8 mouse cellular contexts compared by ENCODE assay signal in the genomic region with DNA sequence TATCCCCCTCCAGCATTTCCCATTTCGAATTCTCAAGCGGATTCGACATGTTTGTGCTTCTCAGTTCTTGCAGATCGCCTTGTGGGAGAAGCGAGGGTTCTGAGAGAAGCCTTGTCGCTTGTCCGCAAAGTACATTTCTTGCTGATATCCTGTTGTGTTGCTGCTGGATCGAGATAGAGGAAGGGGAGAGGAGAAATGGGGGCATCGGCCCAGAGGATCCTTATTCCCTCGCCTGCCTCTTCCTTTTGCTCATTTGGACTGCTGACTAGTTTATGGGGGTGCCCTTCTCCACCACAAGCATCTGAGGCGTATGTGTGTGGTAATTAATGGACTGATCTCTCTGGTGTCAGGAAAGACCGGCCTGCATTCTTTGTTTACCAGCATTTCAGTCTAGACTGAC. TPM values are rescaled to one million over a fixed set of nuclear protein-coding genes. Genes with fewer than 3 reads are reported as not detected.
A peak's percentile ranks its signal among the peaks of the same experiment; 100 is the strongest.
DNase-seq lines count a peak whose midpoint lies in the region; ATAC-seq and TF ChIP-seq lines count a peak whose summit lies in the region.
"Not testable (repeated sequence)": the region's sequence is repeated elsewhere in the genome, so short reads cannot be mapped to it uniquely, and the experiment has no call there.

No protein-coding gene starts in this region.

- H3K4me3 ChIP-seq in C2C12 (ENCODE audit: insufficient read depth, poor library complexity, severe bottlenecking): peak overlapping the region; percentile 65
- peak overlapping the region; percentile 63 for H3K4me3 ChIP-seq in forebrain, embryonic 13.5 days
- peak overlapping the region; percentile 83 for H3K4me3 ChIP-seq in heart, embryonic 16.5 days (ENCODE audit: low read length)
- peak overlapping the region; percentile 56 for H3K4me3 ChIP-seq in kidney, adult 2 months (ENCODE audit: insufficient read depth, low read depth, low read length)
- peak overlapping the region; percentile 80 for H3K4me3 ChIP-seq in liver, adult 2 months (ENCODE audit: insufficient read depth, low read depth, low read length)
- peak overlapping the region; percentile 69 for H3K4me3 ChIP-seq in midbrain, embryonic 10.5 days
- peak overlapping the region; percentile 66 for H3K4me3 ChIP-seq in olfactory bulb, adult 2 months (ENCODE audit: insufficient read depth, low read depth, low read length)

- under 1% methylated on average over 12 of the region's 12 CpGs for WGBS in forebrain, embryonic 13.5 days
- 0% methylated on average over 12 of the region's 12 CpGs for WGBS in heart, embryonic 16.5 days
- 2% methylated on average over 12 of the region's 12 CpGs for WGBS in kidney, adult 2 months
- WGBS in liver, adult 2 months: 7% methylated on average over 12 of the region's 12 CpGs
- WGBS in midbrain, embryonic 10.5 days: 4% methylated on average over 12 of the region's 12 CpGs
- 2% methylated on average over 12 of the region's 12 CpGs for WGBS in olfactory bulb, adult 2 months

- not testable (repeated sequence) for H3K27me3 ChIP-seq in C2C12 (ENCODE audit: control insufficient read depth, insufficient read depth, insufficient read length); forebrain, embryonic 13.5 days; heart, embryonic 16.5 days (ENCODE audit: control insufficient read depth, insufficient read depth, low read length); kidney, adult 2 months (replicated peaks; ENCODE audit: control insufficient read depth, insufficient read depth, low read length); liver, adult 2 months (ENCODE audit: control insufficient read depth, insufficient read depth, low read length); midbrain, embryonic 10.5 days (ENCODE audit: low read depth, poor library complexity, severe bottlenecking)

- ATAC-seq in forebrain, embryonic 13.5 days; heart, embryonic 16.5 days (replicated peaks; ENCODE audit: extremely low read depth, insufficient read depth, low FRiP score): not testable (repeated sequence)

- peaks cover 15% of the 10 kb centered on the region for H3K4me1 ChIP-seq in forebrain, embryonic 13.5 days
- not testable (repeated sequence) for H3K4me1 ChIP-seq in heart, embryonic 16.5 days (ENCODE audit: control insufficient read depth, insufficient read depth, low read length); kidney, adult 2 months (ENCODE audit: control insufficient read depth, insufficient read depth, low read length); liver, adult 2 months (ENCODE audit: control insufficient read depth, insufficient read depth, low read length); olfactory bulb, adult 2 months (ENCODE audit: control insufficient read depth, insufficient read depth, low read length)
- peaks cover 15% of the 10 kb centered on the region for H3K4me1 ChIP-seq in midbrain, embryonic 10.5 days

- H3K36me3 ChIP-seq in C2C12 (ENCODE audit: control insufficient read depth, insufficient read depth): peaks cover 14% of the 10 kb centered on the region
- H3K36me3 ChIP-seq in forebrain, embryonic 13.5 days (ENCODE audit: poor library complexity, severe bottlenecking): peaks cover 13% of the 10 kb centered on the region
- H3K36me3 ChIP-seq in heart, embryonic 16.5 days (ENCODE audit: control insufficient read depth, insufficient read depth); kidney, adult 2 months (ENCODE audit: control insufficient read depth, insufficient read depth, low read length); liver, adult 2 months (ENCODE audit: control insufficient read depth, insufficient read depth, low read length): not testable (repeated sequence)
- H3K36me3 ChIP-seq in midbrain, embryonic 10.5 days: peaks cover 28% of the 10 kb centered on the region

- peak overlapping the region; percentile 69 for H3K4me2 ChIP-seq in forebrain, embryonic 13.5 days
- H3K4me2 ChIP-seq in heart, embryonic 16.5 days (ENCODE audit: low read depth, low read length): peak overlapping the region; percentile 72

- H3ac ChIP-seq in C2C12 (ENCODE audit: control insufficient read depth, insufficient read length, low read depth): peak overlapping the region; percentile 93

- not testable (repeated sequence) for H3K9me3 ChIP-seq in forebrain, embryonic 13.5 days (replicated peaks); heart, embryonic 16.5 days (replicated peaks; ENCODE audit: control insufficient read depth, low read length); midbrain, embryonic 10.5 days (replicated peaks)

- peak; percentile 9 for DNase-seq in embryo, embryonic 11 days
- DNase-seq in kidney, adult 2 months; liver, adult 2 months (ENCODE audit: extremely low read depth, low read depth, low spot score); midbrain, embryonic 10.5 days (ENCODE audit: low spot score): not testable (repeated sequence)

- peak overlapping the region; percentile 70 for H3K9ac ChIP-seq in forebrain, embryonic 13.5 days
- H3K9ac ChIP-seq in heart, embryonic 16.5 days (ENCODE audit: low read length): peak overlapping the region; percentile 81
- peak overlapping the region; percentile 78 for H3K9ac ChIP-seq in liver, adult 2 months (ENCODE audit: low read depth, low read length)

- H3K27ac ChIP-seq in forebrain, embryonic 13.5 days: peak overlapping the region; percentile 8; the same call in 1 of the 2 replicates
- not testable (repeated sequence) for H3K27ac ChIP-seq in heart, embryonic 16.5 days (ENCODE audit: low read length); kidney, adult 2 months (ENCODE audit: insufficient read depth, low read depth, low read length); liver, adult 2 months (replicated peaks; ENCODE audit: insufficient read depth, low read depth, low read length); olfactory bulb, adult 2 months (ENCODE audit: insufficient read depth, low read depth, low read length)
- H3K27ac ChIP-seq in midbrain, embryonic 10.5 days (replicated peaks): peak overlapping the region; percentile 91

- not testable (repeated sequence) for TF ChIP-seq POLR2A in kidney, adult 2 months (IDR thresholded peaks at IDR 0.05; ENCODE audit: low read depth, low read length); liver, adult 2 months (IDR thresholded peaks at IDR 0.05; ENCODE audit: extremely low read depth, insufficient read depth, low read length); olfactory bulb, adult 2 months (IDR thresholded peaks at IDR 0.05; ENCODE audit: insufficient read depth, low read depth, low read length)

- H3K79me3 ChIP-seq in C2C12 (ENCODE audit: low read depth): peaks cover 22% of the 10 kb centered on the region

- peaks cover 44% of the 10 kb centered on the region for H3K79me2 ChIP-seq in C2C12 (ENCODE audit: control insufficient read depth, insufficient read depth)
- H3K79me2 ChIP-seq in liver, adult 2 months (ENCODE audit: control insufficient read depth, insufficient read depth, low read length): not testable (repeated sequence)

- TF ChIP-seq CTCF in C2C12 (IDR thresholded peaks at IDR 0.05; ENCODE audit: control insufficient read depth, insufficient read depth, insufficient read length); kidney, adult 2 months (conservative IDR thresholded peaks at IDR 0.05; ENCODE audit: insufficient read depth, insufficient read length, low read depth, low read length); liver, adult 2 months (IDR thresholded peaks at IDR 0.05; ENCODE audit: low read depth, low read length); olfactory bulb, adult 2 months (IDR thresholded peaks at IDR 0.05; ENCODE audit: insufficient read depth, low read depth, low read length): not testable (repeated sequence)

RNA-seq across cellular contexts. Expression of gene Kifc5b, which starts 0.7 kb away (rescaled TPM):
- polyA plus RNA-seq in C2C12 (2012; fragmentation: generic; extraction: Trizol): 30.9 TPM
- 8.9 and 9.2 TPM in 2 replicates for polyA plus RNA-seq in forebrain, embryonic 13.5 days (2015; fragmentation: Nextera tagmentation; extraction: Ambion mirVana)
- polyA plus RNA-seq in heart, embryonic 16.5 days (2015; fragmentation: Nextera tagmentation; extraction: Ambion mirVana): 6.2 and 6.9 TPM in 2 replicates
- polyA plus RNA-seq in kidney, adult 2 months (2012; rRNA removed): 1.3 and 1.5 TPM in 2 replicates
- total RNA-seq in liver, adult 2 months (2014; rRNA removed): 0.47 and 0.55 TPM in 2 replicates
- 0.45 and 0.50 TPM in 2 replicates for polyA plus RNA-seq in liver, adult 2 months (2012; rRNA removed)
- polyA plus RNA-seq in midbrain, embryonic 10.5 days (2016; fragmentation: Nextera tagmentation; extraction: Ambion mirVana): 10.6 and 12.1 TPM in 2 replicates
- polyA plus RNA-seq in olfactory bulb, adult 2 months (2012; ENCODE audit: insufficient read depth, insufficient read length, low replicate concordance, missing spikeins): not detected in 2 replicates

RNA-seq across cellular contexts. Expression of gene Phf1, which starts 15.3 kb away (rescaled TPM):
- 7.3 TPM for polyA plus RNA-seq in C2C12 (2012; fragmentation: generic; extraction: Trizol)
- 8.8 and 9.5 TPM in 2 replicates for polyA plus RNA-seq in forebrain, embryonic 13.5 days (2015; fragmentation: Nextera tagmentation; extraction: Ambion mirVana)
- 7.5 and 8.7 TPM in 2 replicates for polyA plus RNA-seq in heart, embryonic 16.5 days (2015; fragmentation: Nextera tagmentation; extraction: Ambion mirVana)
- polyA plus RNA-seq in kidney, adult 2 months (2012; rRNA removed): 41.2 and 52.0 TPM in 2 replicates
- total RNA-seq in liver, adult 2 months (2014; rRNA removed): 4.2 and 5.6 TPM in 2 replicates
- 22.0 and 35.0 TPM in 2 replicates for polyA plus RNA-seq in liver, adult 2 months (2012; rRNA removed)
- polyA plus RNA-seq in midbrain, embryonic 10.5 days (2016; fragmentation: Nextera tagmentation; extraction: Ambion mirVana): 3.1 and 4.7 TPM in 2 replicates
- not detected in 2 replicates for polyA plus RNA-seq in olfactory bulb, adult 2 months (2012; ENCODE audit: insufficient read depth, insufficient read length, low replicate concordance, missing spikeins)

RNA-seq across cellular contexts. Expression of gene Cuta, which starts 21.8 kb away (rescaled TPM):
- polyA plus RNA-seq in C2C12 (2012; fragmentation: generic; extraction: Trizol): 166 TPM
- polyA plus RNA-seq in forebrain, embryonic 13.5 days (2015; fragmentation: Nextera tagmentation; extraction: Ambion mirVana): 171 and 172 TPM in 2 replicates
- 163 and 169 TPM in 2 replicates for polyA plus RNA-seq in heart, embryonic 16.5 days (2015; fragmentation: Nextera tagmentation; extraction: Ambion mirVana)
- 145 and 183 TPM in 2 replicates for polyA plus RNA-seq in kidney, adult 2 months (2012; rRNA removed)
- total RNA-seq in liver, adult 2 months (2014; rRNA removed): 19.6 and 21.4 TPM in 2 replicates
- polyA plus RNA-seq in liver, adult 2 months (2012; rRNA removed): 126 and 129 TPM in 2 replicates
- 175 and 179 TPM in 2 replicates for polyA plus RNA-seq in midbrain, embryonic 10.5 days (2016; fragmentation: Nextera tagmentation; extraction: Ambion mirVana)
- not detected in 2 replicates for polyA plus RNA-seq in olfactory bulb, adult 2 months (2012; ENCODE audit: insufficient read depth, insufficient read length, low replicate concordance, missing spikeins)

RNA-seq across cellular contexts. Expression of gene Syngap1, which starts 23.5 kb away (rescaled TPM):
- 3.0 TPM for polyA plus RNA-seq in C2C12 (2012; fragmentation: generic; extraction: Trizol)
- polyA plus RNA-seq in forebrain, embryonic 13.5 days (2015; fragmentation: Nextera tagmentation; extraction: Ambion mirVana): 5.9 TPM in 2 replicates
- 1.2 and 1.3 TPM in 2 replicates for polyA plus RNA-seq in heart, embryonic 16.5 days (2015; fragmentation: Nextera tagmentation; extraction: Ambion mirVana)
- polyA plus RNA-seq in kidney, adult 2 months (2012; rRNA removed): 14.8 and 16.8 TPM in 2 replicates
- total RNA-seq in liver, adult 2 months (2014; rRNA removed): 0.92 and 0.94 TPM in 2 replicates
- polyA plus RNA-seq in liver, adult 2 months (2012; rRNA removed): 1.3 and 2.3 TPM in 2 replicates
- 1.5 TPM in 2 replicates for polyA plus RNA-seq in midbrain, embryonic 10.5 days (2016; fragmentation: Nextera tagmentation; extraction: Ambion mirVana)
- 50.4 and 503 TPM in 2 replicates for polyA plus RNA-seq in olfactory bulb, adult 2 months (2012; ENCODE audit: insufficient read depth, insufficient read length, low replicate concordance, missing spikeins)

RNA-seq across cellular contexts. Expression of gene Zbtb9, which starts 55.4 kb away (rescaled TPM):
- 6.8 TPM for polyA plus RNA-seq in C2C12 (2012; fragmentation: generic; extraction: Trizol)
- 17.4 and 17.7 TPM in 2 replicates for polyA plus RNA-seq in forebrain, embryonic 13.5 days (2015; fragmentation: Nextera tagmentation; extraction: Ambion mirVana)
- 10.0 and 12.0 TPM in 2 replicates for polyA plus RNA-seq in heart, embryonic 16.5 days (2015; fragmentation: Nextera tagmentation; extraction: Ambion mirVana)
- polyA plus RNA-seq in kidney, adult 2 months (2012; rRNA removed): 6.5 and 10.0 TPM in 2 replicates
- 3.3 and 4.1 TPM in 2 replicates for total RNA-seq in liver, adult 2 months (2014; rRNA removed)
- 3.6 and 4.6 TPM in 2 replicates for polyA plus RNA-seq in liver, adult 2 months (2012; rRNA removed)
- polyA plus RNA-seq in midbrain, embryonic 10.5 days (2016; fragmentation: Nextera tagmentation; extraction: Ambion mirVana): 18.6 and 18.8 TPM in 2 replicates
- polyA plus RNA-seq in olfactory bulb, adult 2 months (2012; ENCODE audit: insufficient read depth, insufficient read length, low replicate concordance, missing spikeins): 109 TPM in 1 of 2 replicates, not detected in the other

Comparison
In these comparisons a context has a peak if more than half of its experiments do, and no peak if none do; other contexts are left out.
1. RNA of gene Cuta, which starts 21.8 kb away (polyA plus RNA-seq): 175 to 179 TPM in midbrain, embryonic 10.5 days, 171 to 172 TPM in forebrain, embryonic 13.5 days, 166 TPM in C2C12 (single experiment), 163 to 169 TPM in heart, embryonic 16.5 days, 145 to 183 TPM in kidney, adult 2 months and 126 to 129 TPM in liver, adult 2 months; not detected in olfactory bulb, adult 2 months; every median in the first group is over 100 times any median in the second.
2. Peak in every context shown above with its lines, with median percentiles within 50 percentile points of each other: H3K4me3 ChIP-seq and H3K9ac ChIP-seq.